Mouse (Mus musculus): ENCODE measurements at regions not wholly inside any gene's neighbourhood (a gene's known extent, or its start where the extent isn't known, plus 50 kb on each side); places are given as distances from the start of the nearest gene placed in this dataset.

- TF ChIP-seq EP300 (IDR thresholded peaks at IDR 0.05; ENCODE audit: insufficient read depth, low read depth, low read length) (no peak), POLR2A (IDR thresholded peaks at IDR 0.05; ENCODE audit: insufficient read depth, low read depth, low read length) (no peak), CTCF (IDR thresholded peaks at IDR 0.05) (no peak)
Measured at GRCm38 (mm10) chr8:117934566-117935094, 132.9 kb upstream of the Mphosph6 start.

Measured in heart, adult 2 months (tissue).